Mouse (Mus musculus) embryonic facial prominence, embryonic 10.5 days (tissue): ENCODE measurements at regions not wholly inside any gene's neighbourhood (a gene's known extent, or its start where the extent isn't known, plus 50 kb on each side); places are given as distances from the start of the nearest gene placed in this dataset.

Experiments used
- DNase-seq: peaks from one replicate; pipeline ENCODE4 v3.0.0-alpha.2; 2017; ENCODE audit warnings: low spot score
- H3K27ac ChIP-seq: fragments of 300-500 bp; sonication (generic); replicated peaks from 2 replicates; pipeline ENCODE4 v1.5.1; 2016; ENCODE audit warnings: mild to moderate bottlenecking
- H3K27me3 ChIP-seq: fragments of 300-500 bp; sonication (generic); replicated peaks from 2 replicates; pipeline ENCODE4 v1.6.1; 2016; ENCODE audit warnings: low read depth, mild to moderate bottlenecking; ENCODE audit not compliant: poor library complexity, severe bottlenecking
- H3K36me3 ChIP-seq: fragments of 300-500 bp; sonication (generic); replicated peaks from 2 replicates; pipeline ENCODE4 v1.6.1; 2016; ENCODE audit warnings: mild to moderate bottlenecking, moderate library complexity
- H3K4me1 ChIP-seq: fragments of 300-500 bp; sonication (generic); 2 replicates; pipeline ENCODE4 v1.6.1; 2016
- H3K4me3 ChIP-seq: fragments of 300-500 bp; sonication (generic); 2 replicates; pipeline ENCODE4 v1.5.1; 2016; ENCODE audit warnings: mild to moderate bottlenecking, moderate library complexity
- H3K9me3 ChIP-seq: fragments of 300-500 bp; sonication (generic); 2 replicates; pipeline ENCODE4 v1.6.1; 2016; ENCODE audit warnings: mild to moderate bottlenecking
- WGBS: fragments of 180-500 bp; shearing (Covaris S2); methylation state at CpG from one replicate; pipeline ENCODE4 v1.1.7; 2016; 5-methylcytosine and 5-hydroxymethylcytosine counted together

GRCm38 (mm10) chr7:79543231-79544071 lies 74.0 kb downstream of the Rhcg start:
- Histone ChIP-seq H3K9me3 (no peaks in the 10 kb centered on the region), H3K27me3 (peaks cover 100% of the 10 kb centered on the region), H3K4me3 (peak overlapping the region; percentile 42), H3K36me3 (no peaks in the 10 kb centered on the region), H3K4me1 (peaks cover 29% of the 10 kb centered on the region), H3K27ac (peak overlapping the region; percentile 70)
- peak; percentile 57 for DNase-seq
- under 1% methylated on average over 58 of the region's 58 CpGs for WGBS

GRCm38 (mm10) chr7:79542379-79543015 lies 75.0 kb downstream of the Rhcg start:
- H3K27ac ChIP-seq = no peak overlapping the region
- peaks cover 23% of the 10 kb centered on the region for H3K4me1 ChIP-seq
- H3K27me3 ChIP-seq = peaks cover 100% of the 10 kb centered on the region
- 0 out of 2 replicates have a peak overlapping the region, but pooled peaks have one; percentile 42 for H3K4me3 ChIP-seq
- no peaks in the 10 kb centered on the region for H3K36me3 ChIP-seq
- 2% methylated on average over 23 of the region's 23 CpGs for WGBS
- no peak for DNase-seq
- H3K9me3 ChIP-seq = no peaks in the 10 kb centered on the region

- Histone ChIP-seq H3K4me3 (no peak overlapping the region), H3K9me3 (no peaks in the 10 kb centered on the region), H3K4me1 (peaks cover 29% of the 10 kb centered on the region), H3K36me3 (no peaks in the 10 kb centered on the region), H3K27me3 (peaks cover 100% of the 10 kb centered on the region), H3K27ac (no peak overlapping the region)
- 23% methylated on average over 2 of the region's 2 CpGs for WGBS
- DNase-seq = no peak
These were observed 74.1 kb upstream of the Polg start for GRCm38 (mm10) chr7:79540246-79540645.

- H3K27me3 ChIP-seq = peaks cover 100% of the 10 kb centered on the region
- no peak for DNase-seq
- H3K4me1 ChIP-seq = peaks cover 33% of the 10 kb centered on the region
- H3K27ac ChIP-seq = no peak overlapping the region
- H3K36me3 ChIP-seq = no peaks in the 10 kb centered on the region
- H3K9me3 ChIP-seq = no peaks in the 10 kb centered on the region
- no peak overlapping the region for H3K4me3 ChIP-seq
- WGBS = 5% methylated on average over 3 of the region's 3 CpGs
These were observed 73.3 kb upstream of the Polg start for GRCm38 (mm10) chr7:79539426-79539825.

- no peaks in the 10 kb centered on the region for H3K36me3 ChIP-seq
- H3K9me3 ChIP-seq = no peaks in the 10 kb centered on the region
- peak; percentile 62 for DNase-seq
- H3K4me3 ChIP-seq = peak overlapping the region; percentile 52
- WGBS = under 1% methylated on average over 27 of the region's 27 CpGs
- peaks cover 100% of the 10 kb centered on the region for H3K27me3 ChIP-seq
- peaks cover 30% of the 10 kb centered on the region for H3K4me1 ChIP-seq
- H3K27ac ChIP-seq = peak overlapping the region; percentile 74
These were observed 70.0 kb upstream of the Polg start for GRCm38 (mm10) chr7:79536157-79536641.

- Histone ChIP-seq H3K36me3 (no peaks in the 10 kb centered on the region), H3K4me3 (peak overlapping the region; percentile 52), H3K4me1 (peaks cover 30% of the 10 kb centered on the region), H3K27me3 (peaks cover 100% of the 10 kb centered on the region), H3K9me3 (no peaks in the 10 kb centered on the region), H3K27ac (peak overlapping the region; percentile 74)
- under 1% methylated on average over 66 of the region's 66 CpGs for WGBS
- DNase-seq = peak; percentile 66
These were observed 69.3 kb upstream of the Polg start for GRCm38 (mm10) chr7:79535251-79536111.

- WGBS = 9% methylated on average over 7 of the region's 7 CpGs
- Histone ChIP-seq H3K4me3 (peak overlapping the region; percentile 52), H3K9me3 (no peaks in the 10 kb centered on the region), H3K4me1 (peaks cover 30% of the 10 kb centered on the region), H3K27me3 (peaks cover 100% of the 10 kb centered on the region), H3K27ac (peak overlapping the region; percentile 55), H3K36me3 (no peaks in the 10 kb centered on the region)
- no peak for DNase-seq
These were observed 68.7 kb upstream of the Polg start for GRCm38 (mm10) chr7:79534819-79535218.

GRCm38 (mm10) chr7:79534381-79534780 lies 68.2 kb upstream of the Polg start:
- Histone ChIP-seq H3K36me3 (no peaks in the 10 kb centered on the region), H3K27ac (peak overlapping the region; percentile 55; the same call in 1 of the 2 replicates), H3K9me3 (no peaks in the 10 kb centered on the region), H3K27me3 (peaks cover 100% of the 10 kb centered on the region), H3K4me3 (no peak overlapping the region), H3K4me1 (peaks cover 30% of the 10 kb centered on the region)
- DNase-seq = no peak
- 10% methylated on average over 5 of the region's 5 CpGs for WGBS

GRCm38 (mm10) chr7:79532626-79533140 lies 66.5 kb upstream of the Polg start:
- no peak overlapping the region for H3K4me3 ChIP-seq
- no peaks in the 10 kb centered on the region for H3K9me3 ChIP-seq
- WGBS = 62% methylated on average over 5 of the region's 5 CpGs
- H3K36me3 ChIP-seq = no peaks in the 10 kb centered on the region
- no peak overlapping the region for H3K27ac ChIP-seq
- peaks cover 34% of the 10 kb centered on the region for H3K4me1 ChIP-seq
- DNase-seq = no peak
- H3K27me3 ChIP-seq = peaks cover 100% of the 10 kb centered on the region

- no peak overlapping the region for H3K4me3 ChIP-seq
- 13% methylated on average over 12 of the region's 12 CpGs for WGBS
- peaks cover 100% of the 10 kb centered on the region for H3K27me3 ChIP-seq
- H3K27ac ChIP-seq = peak overlapping the region; percentile 30; the same call in 1 of the 2 replicates
- no peaks in the 10 kb centered on the region for H3K9me3 ChIP-seq
- no peak for DNase-seq
- no peaks in the 10 kb centered on the region for H3K36me3 ChIP-seq
- peaks cover 38% of the 10 kb centered on the region for H3K4me1 ChIP-seq
These were observed 65.6 kb upstream of the Polg start for GRCm38 (mm10) chr7:79531551-79532356.

GRCm38 (mm10) chr7:79531142-79531541 lies 65.0 kb upstream of the Polg start:
- Histone ChIP-seq H3K27me3 (peaks cover 100% of the 10 kb centered on the region), H3K4me1 (peaks cover 41% of the 10 kb centered on the region), H3K36me3 (no peaks in the 10 kb centered on the region)

More at GRCm38 (mm10) chr7:79531142-79531541, 65.0 kb upstream of the Polg start:
- WGBS = 25% methylated on average over 5 of the region's 5 CpGs
- Histone ChIP-seq H3K9me3 (no peaks in the 10 kb centered on the region), H3K27ac (no peak overlapping the region; the same call in 1 of the 2 replicates), H3K4me3 (no peak overlapping the region)
- DNase-seq = no peak
